Mouse (Mus musculus): ENCODE data around the gene Sis.

GRCm38 (mm10) chr3:72858738-72859137 lies 108.9 kb downstream of the Sis start:
- TF ChIP-seq CTCF (IDR thresholded peaks at IDR 0.05; ENCODE audit: low read depth) (no peak), EP300 (IDR thresholded peaks at IDR 0.05; ENCODE audit: low read depth) (no peak)
